Mouse (Mus musculus) NIH3T3 (cell line): ENCODE data around the gene Dtd2.
A peak's percentile ranks its signal among the peaks of the same experiment; 100 is the strongest.

Source experiments
- DNase-seq: peaks from one replicate; pipeline ENCODE4 v3.0.0-alpha.2; 2012; ENCODE audit warnings: low read depth

Dtd2 gene

GRCm38 (mm10) chr12:51985163-51985748, 21.0 kb downstream of the Dtd2 start:
- DNase-seq: no peak

- no peak for DNase-seq
Observed at GRCm38 (mm10) chr12:51983625-51984024, 22.7 kb downstream of the Dtd2 start.

- DNase-seq: no peak
Observed at GRCm38 (mm10) chr12:51976531-51976930, 29.8 kb downstream of the Dtd2 start.

- no peak for DNase-seq
Observed at GRCm38 (mm10) chr12:51974381-51974780, 31.9 kb downstream of the Dtd2 start.

GRCm38 (mm10) chr12:51972269-51973065, 33.8 kb downstream of the Dtd2 start:
- peak; percentile 55 for DNase-seq

GRCm38 (mm10) chr12:51971070-51971664, 35.1 kb downstream of the Dtd2 start, which contains the start of gene Heatr5a:
Gene Heatr5a (minus strand): TSS chr12:51971321.
- peak; percentile 92 for DNase-seq

- peak; percentile 36 for DNase-seq
Observed at GRCm38 (mm10) chr12:51970352-51971069, 35.8 kb downstream of the Dtd2 start.

- DNase-seq: peak; percentile 4
Observed at GRCm38 (mm10) chr12:51969876-51970275, 36.4 kb downstream of the Dtd2 start.

GRCm38 (mm10) chr12:51969092-51969491, 37.2 kb downstream of the Dtd2 start:
- no peak for DNase-seq

GRCm38 (mm10) chr12:51967915-51968595, 38.2 kb downstream of the Dtd2 start:
- no peak for DNase-seq

GRCm38 (mm10) chr12:51957626-51958025, 48.7 kb downstream of the Dtd2 start:
- peak; percentile 43 for DNase-seq

GRCm38 (mm10) chr12:51952309-51952708, 54.0 kb downstream of the Dtd2 start:
- DNase-seq: peak; percentile 43

- peak; percentile 86 for DNase-seq
Observed at GRCm38 (mm10) chr12:51947498-51947945, 58.8 kb downstream of the Dtd2 start.

- no peak for DNase-seq
Observed at GRCm38 (mm10) chr12:51945331-51945730, 61.0 kb downstream of the Dtd2 start.

- no peak for DNase-seq
Observed at GRCm38 (mm10) chr12:51939848-51940247, 66.5 kb downstream of the Dtd2 start.
